In genomic region chr16:10524866-10525609, GRCm38 (mm10) we compare ENCODE assay signal across 19 mouse cellular contexts. TPM values are rescaled to one million over a fixed set of nuclear protein-coding genes. Genes with fewer than 3 reads are reported as not detected.
DNase-seq lines count a peak whose midpoint lies in the region; ATAC-seq lines count a peak whose summit lies in the region.
"Had no signal": no experiment of that assay in that cellular context is flagged by ENCODE, and none has a peak within 500 bp of the region (broad histone marks: within the 10 kb centered on the region; RNA-seq: fewer than 3 reads in every experiment).

No protein-coding gene starts in this region.

- peak; percentile 12 for DNase-seq in cerebellum, adult 9-10 months
- no peak for DNase-seq in cerebellum, adult 18-20 months
- DNase-seq in thymus, postnatal 14 days = peak; percentile 57
- no peak for DNase-seq in thymus, postnatal 10 days (ENCODE audit: low spot score in 2 of 2)
- peak; percentile 39 for DNase-seq in naive thymus-derived CD4-positive, alpha-beta T cell, adult 2 months (ENCODE audit: low read depth)
- DNase-seq in right cerebral cortex, adult 2 months (ENCODE audit: low spot score in 2 of 2) = no peak
- DNase-seq in urinary bladder, adult 18-20 months (ENCODE audit: low spot score in 2 of 2) = no peak
- DNase-seq: cerebellum, postnatal 25 days; forebrain, postnatal 0 days; heart, postnatal 36 days; kidney, adult 18-20 months; kidney, postnatal 14 days; lung, adult 2 months; lung, postnatal 4 days; right cerebral cortex, adult 18-20 months had no signal

- 0 out of 2 replicates have a peak, but pooled peaks have one; percentile 9 for ATAC-seq in granulocyte monocyte progenitor cell, adult 5-6 weeks (replicated peaks; ENCODE audit: poor library complexity, severe bottlenecking)
- ATAC-seq: forebrain, postnatal 0 days; hindbrain, embryonic 16.5 days; midbrain, embryonic 16.5 days; Patski had no signal

RNA-seq across cellular contexts. Expression of gene Dexi, which starts 17.8 kb away (rescaled TPM):
- 4.9 and 7.5 TPM in 2 replicates for total RNA-seq in granulocyte monocyte progenitor cell, adult 5-6 weeks (2014; fragmentation: Nextera tagmentation)
- 3.1 and 7.5 TPM in 2 replicates for total RNA-seq in granulocyte monocyte progenitor cell, adult 5-6 weeks (2017)

RNA-seq across cellular contexts. Expression of gene Clec16a, which starts 20.1 kb away (rescaled TPM):
- 14.3 and 17.9 TPM in 2 replicates for total RNA-seq in granulocyte monocyte progenitor cell, adult 5-6 weeks (2014; fragmentation: Nextera tagmentation)
- total RNA-seq in granulocyte monocyte progenitor cell, adult 5-6 weeks (2017) = 15.2 and 19.6 TPM in 2 replicates

RNA-seq across cellular contexts. Expression of gene Ciita, which starts 45.2 kb away (rescaled TPM):
- 2.3 TPM in 1 of 2 replicates, not detected in the other for total RNA-seq in granulocyte monocyte progenitor cell, adult 5-6 weeks (2014; fragmentation: Nextera tagmentation)
- total RNA-seq in granulocyte monocyte progenitor cell, adult 5-6 weeks (2017) = 0.09 and 0.52 TPM in 2 replicates
- total RNA-seq: forebrain, postnatal 0 days had no signal

Comparison
In these comparisons a context has a peak if more than half of its experiments do, and no peak if none do; other contexts are left out.
1. DNase-seq: peak in cerebellum, adult 9-10 months (single experiment), thymus, postnatal 14 days (single experiment) and naive thymus-derived CD4-positive, alpha-beta T cell, adult 2 months (single experiment); none in cerebellum, adult 18-20 months (0 of 2), thymus, postnatal 10 days (0 of 2), right cerebral cortex, adult 2 months (0 of 2) and urinary bladder, adult 18-20 months (0 of 2).